Mouse (Mus musculus): ENCODE measurements around the gene Tas2r138.
"Not testable (repeated sequence)": the region's sequence is repeated elsewhere in the genome, so short reads cannot be mapped to it uniquely, and the experiment has no call there.

Gene Tas2r138

GRCm38 (mm10) chr6:40613260-40613852 lies at the start of gene Tas2r138:
Gene Tas2r138, minus strand, starts transcription at chr6:40613310.
- DNase-seq (ENCODE audit: low spot score) = no peak

- no peak for DNase-seq (ENCODE audit: low spot score)
Observed at GRCm38 (mm10) chr6:40660930-40661329, 47.8 kb upstream of the Tas2r138 start.

GRCm38 (mm10) chr6:40650953-40651352 lies 37.8 kb upstream of the Tas2r138 start:
- DNase-seq (ENCODE audit: low spot score) = no peak

DNA sequence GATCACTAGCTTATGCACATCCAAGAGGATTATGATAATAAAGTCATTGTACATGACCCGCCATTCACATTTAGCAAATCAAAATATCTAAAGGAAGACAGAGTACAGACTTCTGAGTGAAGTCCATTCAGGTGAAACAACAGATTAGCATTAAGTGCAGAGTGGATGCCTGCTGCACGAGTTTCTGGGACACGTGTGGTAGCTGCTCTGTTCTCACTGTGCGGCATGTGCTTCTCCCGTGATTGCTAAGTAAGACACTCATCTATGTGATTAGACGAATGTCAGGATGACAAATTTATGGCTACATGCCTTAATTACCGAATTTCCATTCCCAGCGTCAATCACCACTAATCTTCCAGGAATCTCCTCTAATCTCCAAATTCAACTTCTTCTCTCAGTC lies 32.6 kb upstream of the Tas2r138 start:
- DNase-seq (ENCODE audit: low spot score) = no peak

DNA sequence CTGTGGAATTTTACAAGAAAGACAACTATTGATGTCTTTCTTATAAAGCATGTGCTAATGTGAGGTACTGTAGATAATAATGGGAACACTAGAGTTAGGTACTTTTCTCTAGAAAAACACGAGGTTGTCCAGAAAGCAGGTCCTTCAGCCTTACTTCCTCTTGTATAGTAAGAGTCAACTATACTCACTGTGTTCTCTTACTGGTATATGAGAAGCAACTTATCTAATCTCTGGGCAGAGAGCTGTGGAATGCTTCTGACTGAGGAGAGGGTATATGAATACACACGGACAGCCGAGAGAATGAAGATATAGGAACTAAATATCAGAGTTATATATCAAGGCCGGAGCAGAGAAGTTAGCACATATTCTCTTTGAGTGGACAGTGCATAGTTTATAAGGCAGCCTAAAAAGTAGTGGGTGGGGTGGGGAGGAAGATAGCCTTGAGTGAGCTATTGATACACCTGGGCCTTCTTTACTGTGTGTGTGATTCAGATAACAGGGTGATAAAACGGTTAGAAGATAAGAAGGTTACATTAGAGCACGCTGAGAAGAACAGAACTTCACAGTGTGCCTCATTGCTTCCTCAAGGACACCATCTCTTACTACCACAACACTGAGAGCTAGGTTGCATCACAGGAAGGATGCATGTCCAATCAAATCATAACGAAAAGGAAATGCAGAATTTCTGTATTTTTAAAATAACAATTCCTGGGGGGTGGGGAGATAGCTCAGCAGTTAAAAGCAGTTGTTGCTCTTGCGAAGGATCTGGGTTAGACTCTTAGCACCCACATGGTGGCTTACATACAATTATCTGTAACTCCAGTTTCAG lies 27.8 kb upstream of the Tas2r138 start:
- DNase-seq (ENCODE audit: low spot score) = no peak

GRCm38 (mm10) chr6:40637755-40638154 lies 24.6 kb upstream of the Tas2r138 start:
- no peak for DNase-seq (ENCODE audit: low spot score)

DNA sequence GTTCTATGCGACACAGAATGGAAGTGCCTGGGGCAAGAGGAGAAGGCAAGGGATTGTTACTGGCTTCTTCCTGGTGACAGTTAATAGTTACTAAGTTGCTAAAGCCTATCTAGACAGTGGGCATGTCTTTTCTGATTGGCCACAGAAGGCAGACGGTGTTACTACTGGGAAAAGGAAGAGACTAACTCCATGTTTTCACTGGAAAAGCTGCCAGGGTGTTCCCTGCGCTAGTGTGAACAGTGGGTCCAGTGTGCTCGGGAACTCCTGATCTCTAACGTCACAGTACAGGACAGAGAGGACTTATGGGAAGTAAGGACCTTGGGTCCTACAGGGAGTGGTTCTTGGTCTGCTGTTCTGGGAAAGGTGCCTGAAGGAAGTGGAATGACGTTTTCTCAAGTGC lies 22.4 kb upstream of the Tas2r138 start:
- DNase-seq (ENCODE audit: low spot score) = no peak

DNA sequence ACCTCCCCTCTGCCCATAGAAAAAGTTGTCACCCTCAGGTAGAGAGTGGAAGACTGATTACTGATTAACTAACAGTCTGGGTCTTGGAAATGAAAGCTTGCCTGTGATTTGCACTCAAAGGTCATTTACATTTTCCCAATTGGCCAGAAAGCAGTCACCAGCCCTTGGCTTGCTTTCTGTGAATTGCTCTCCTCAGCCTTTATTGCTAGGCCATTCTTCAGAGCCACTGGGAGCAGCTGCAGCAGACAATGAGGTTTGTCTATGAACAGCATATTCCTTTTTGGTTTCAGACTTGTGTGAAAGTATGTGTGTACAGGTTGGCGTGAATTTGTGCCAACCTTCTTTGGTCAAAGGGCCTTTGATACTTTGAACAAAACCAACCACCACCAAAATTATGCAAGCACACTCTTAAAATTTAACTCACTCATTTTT lies 21.5 kb upstream of the Tas2r138 start:
- no peak for DNase-seq (ENCODE audit: low spot score)

- no peak for DNase-seq (ENCODE audit: low spot score)
Observed at GRCm38 (mm10) chr6:40628406-40629000, 15.4 kb upstream of the Tas2r138 start, which contains the start of gene Mgam. Gene Mgam, plus strand, starts transcription at chr6:40628831.

- no peak for DNase-seq (ENCODE audit: low spot score)
Observed at GRCm38 (mm10) chr6:40626111-40626510, 13.0 kb upstream of the Tas2r138 start.

GRCm38 (mm10) chr6:40617965-40618364 lies 4.9 kb upstream of the Tas2r138 start:
- peak; percentile 56 for DNase-seq (ENCODE audit: low spot score)

- peak; percentile 32 for DNase-seq (ENCODE audit: low spot score)
Observed at GRCm38 (mm10) chr6:40610244-40610643, 2.9 kb downstream of the Tas2r138 start.

DNA sequence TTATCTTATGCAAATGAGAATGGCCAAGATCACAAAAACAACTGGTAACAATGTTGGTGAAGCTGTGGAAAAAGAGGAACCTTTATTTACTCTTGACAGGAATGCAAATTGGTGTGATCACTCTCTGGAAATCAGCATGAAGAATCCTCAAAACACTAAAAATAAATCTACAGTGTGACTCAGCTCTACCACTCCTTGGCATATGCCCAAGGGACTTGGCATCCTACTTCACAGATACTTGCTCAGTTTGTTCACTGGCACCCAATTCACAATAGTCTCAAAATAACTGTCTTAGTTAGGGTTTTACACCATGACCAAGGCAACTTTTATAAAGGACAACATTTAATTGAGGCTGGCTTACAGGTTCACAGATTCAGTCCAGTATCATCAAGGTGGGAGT lies 5.7 kb downstream of the Tas2r138 start:
- peak; percentile 66 for DNase-seq (ENCODE audit: low spot score)

DNA sequence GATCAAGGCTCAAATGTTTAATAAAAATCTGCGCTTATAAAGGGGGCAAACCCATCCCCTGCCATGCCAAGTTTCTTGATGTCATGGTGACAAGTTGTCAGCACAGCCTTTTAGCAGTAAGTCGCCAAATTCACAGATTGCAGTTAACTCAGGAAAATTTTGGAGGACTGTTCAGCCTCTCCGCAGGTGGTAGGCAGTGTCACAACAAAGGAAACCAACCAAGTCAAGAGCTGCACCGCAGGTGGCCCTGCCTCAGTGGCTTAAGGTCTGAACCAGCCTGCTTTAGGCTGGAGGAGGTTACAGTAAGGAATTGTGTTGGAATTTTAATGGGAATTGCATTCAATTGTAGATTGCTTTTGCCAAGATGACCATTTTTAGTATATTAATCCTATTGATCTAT lies 14.6 kb downstream of the Tas2r138 start:
- DNase-seq (ENCODE audit: low spot score) = not testable (repeated sequence)

DNA sequence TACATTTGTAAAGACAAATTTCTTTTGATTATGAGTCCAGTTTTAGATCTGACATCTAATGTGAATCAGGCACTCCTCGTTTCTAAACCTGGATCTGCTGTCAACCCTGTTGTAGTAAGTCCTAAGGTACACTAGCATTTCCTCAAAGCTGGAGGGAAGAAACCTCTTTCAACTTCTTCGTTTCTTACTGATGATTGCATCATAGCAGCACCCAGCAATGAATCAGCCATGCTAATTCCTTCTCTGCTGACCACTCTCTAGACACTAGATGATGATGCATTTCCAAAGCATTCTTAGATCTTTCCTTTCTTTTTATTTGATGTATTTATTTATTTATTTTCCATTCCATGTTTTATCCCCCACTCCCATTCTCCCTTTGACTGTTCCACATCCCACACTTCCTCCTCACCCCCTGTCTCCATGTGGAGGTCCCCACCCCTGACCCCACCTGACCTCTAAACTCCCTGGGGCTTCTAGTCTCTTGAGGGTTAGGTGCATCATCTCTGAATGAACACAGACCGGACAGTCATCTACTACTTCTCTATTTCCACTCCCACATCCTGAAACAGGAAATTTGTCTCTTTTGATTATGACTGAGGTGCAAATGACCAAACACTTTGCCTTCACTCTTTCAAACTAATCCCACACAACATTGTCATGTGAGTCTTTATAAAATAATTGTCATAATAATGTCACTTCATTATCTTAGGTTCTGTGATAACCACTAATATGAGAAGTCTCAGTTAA lies 18.1 kb downstream of the Tas2r138 start:
- no peak for DNase-seq (ENCODE audit: low spot score)

DNA sequence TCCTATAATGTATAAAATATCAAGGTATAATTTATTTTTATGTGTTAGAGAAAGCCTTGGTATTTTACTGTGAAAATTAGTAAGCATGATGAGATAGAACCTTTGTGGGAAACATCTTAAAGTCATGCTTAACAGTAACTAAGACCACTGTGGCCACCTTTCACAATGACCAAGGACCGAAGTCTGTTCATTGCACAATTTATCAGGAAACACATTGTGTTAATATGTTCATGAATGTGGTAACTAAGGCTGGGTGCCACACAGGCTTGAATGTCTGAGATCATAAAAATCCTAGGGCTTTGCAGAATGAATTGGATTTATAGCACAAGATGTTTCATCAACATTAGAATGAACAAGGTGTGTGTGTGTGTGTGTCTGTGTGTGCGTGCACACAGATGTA lies 24.8 kb downstream of the Tas2r138 start:
- DNase-seq (ENCODE audit: low spot score) = no peak

- DNase-seq (ENCODE audit: low spot score) = no peak
Observed at GRCm38 (mm10) chr6:40585645-40586044, 27.5 kb downstream of the Tas2r138 start, which contains the start of gene Clec5a. Gene Clec5a, minus strand, starts transcription at chr6:40585821.

GRCm38 (mm10) chr6:40584336-40584735 lies 28.8 kb downstream of the Tas2r138 start:
- no peak for DNase-seq (ENCODE audit: low spot score)

DNA sequence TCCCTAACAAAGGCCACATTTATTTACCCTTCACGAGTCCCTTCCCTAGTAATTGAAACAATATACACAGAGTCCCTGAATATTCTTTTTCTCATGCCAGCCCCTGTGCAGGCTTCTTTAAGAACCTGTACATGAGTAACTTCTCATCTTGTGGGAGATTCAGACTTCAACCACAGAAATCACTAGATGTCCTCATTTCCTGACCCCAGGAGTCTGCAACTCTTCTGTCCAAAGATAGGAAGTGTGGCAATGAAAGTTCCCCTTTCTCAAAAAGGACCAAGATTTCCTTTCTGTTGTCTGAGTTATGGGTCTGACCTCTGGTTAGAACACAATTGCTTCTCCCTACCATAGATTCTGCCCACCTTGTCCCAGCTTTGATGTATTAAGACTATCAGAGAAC lies 36.8 kb downstream of the Tas2r138 start:
- DNase-seq (ENCODE audit: low spot score) = no peak

GRCm38 (mm10) chr6:40573618-40574017 lies 39.5 kb downstream of the Tas2r138 start:
- no peak for DNase-seq (ENCODE audit: low spot score)

GRCm38 (mm10) chr6:40569187-40569586 lies 43.9 kb downstream of the Tas2r138 start, which contains the start of gene Olfr460:
Gene Olfr460, plus strand, starts transcription at chr6:40569487.
- no peak for DNase-seq (ENCODE audit: low spot score)

Data from layer of hippocampus, adult 11-12 months (tissue).